Mouse (Mus musculus) c-Kit-positive CD71-negative TER-119-negative erythroid progenitor cells, embryonic 14.5 days (primary cell): Measurements from ENCODE around the gene Eng.

Experiments
- DNase-seq: peaks from one replicate; pipeline ENCODE4 v3.0.0-alpha.2; 2013; ENCODE audit warnings: low read depth

The Eng gene

GRCm38 (mm10) chr2:32624111-32624748 lies 22.2 kb upstream of the Eng start:
- no peak for DNase-seq

- no peak for DNase-seq
Observed at GRCm38 (mm10) chr2:32625212-32625872, 21.1 kb upstream of the Eng start.

- no peak for DNase-seq
Observed at GRCm38 (mm10) chr2:32625873-32626694, 20.3 kb upstream of the Eng start.

GRCm38 (mm10) chr2:32627266-32628043 lies 18.9 kb upstream of the Eng start:
- DNase-seq = no peak

DNA sequence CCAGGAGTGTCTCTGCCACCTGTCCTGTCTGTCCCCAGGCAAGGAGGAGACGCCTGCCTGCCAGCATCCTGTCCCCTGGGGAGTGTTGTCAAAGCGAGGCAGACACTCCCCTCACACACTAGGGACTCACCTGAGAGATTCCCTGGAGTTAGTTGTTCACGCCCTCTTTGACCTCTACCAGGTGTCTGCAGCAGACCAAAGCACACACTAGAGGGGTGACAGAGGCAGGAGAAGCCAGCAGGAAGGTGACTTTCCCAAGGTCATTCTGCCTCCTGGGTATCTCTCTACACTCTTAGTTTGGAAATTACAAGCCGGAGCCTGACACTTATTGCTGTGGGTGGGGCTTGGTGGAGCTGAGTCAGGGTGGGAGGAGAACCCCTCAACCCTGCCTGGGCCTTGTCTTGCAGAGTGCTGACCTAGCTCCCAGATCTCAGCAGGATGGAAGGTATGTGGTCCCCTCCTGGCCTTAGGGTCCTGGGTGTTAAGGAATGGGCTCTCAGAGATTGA lies 18.3 kb upstream of the Eng start:
- DNase-seq = no peak

- DNase-seq = no peak
Observed at GRCm38 (mm10) chr2:32628729-32629128, 17.7 kb upstream of the Eng start.

DNA sequence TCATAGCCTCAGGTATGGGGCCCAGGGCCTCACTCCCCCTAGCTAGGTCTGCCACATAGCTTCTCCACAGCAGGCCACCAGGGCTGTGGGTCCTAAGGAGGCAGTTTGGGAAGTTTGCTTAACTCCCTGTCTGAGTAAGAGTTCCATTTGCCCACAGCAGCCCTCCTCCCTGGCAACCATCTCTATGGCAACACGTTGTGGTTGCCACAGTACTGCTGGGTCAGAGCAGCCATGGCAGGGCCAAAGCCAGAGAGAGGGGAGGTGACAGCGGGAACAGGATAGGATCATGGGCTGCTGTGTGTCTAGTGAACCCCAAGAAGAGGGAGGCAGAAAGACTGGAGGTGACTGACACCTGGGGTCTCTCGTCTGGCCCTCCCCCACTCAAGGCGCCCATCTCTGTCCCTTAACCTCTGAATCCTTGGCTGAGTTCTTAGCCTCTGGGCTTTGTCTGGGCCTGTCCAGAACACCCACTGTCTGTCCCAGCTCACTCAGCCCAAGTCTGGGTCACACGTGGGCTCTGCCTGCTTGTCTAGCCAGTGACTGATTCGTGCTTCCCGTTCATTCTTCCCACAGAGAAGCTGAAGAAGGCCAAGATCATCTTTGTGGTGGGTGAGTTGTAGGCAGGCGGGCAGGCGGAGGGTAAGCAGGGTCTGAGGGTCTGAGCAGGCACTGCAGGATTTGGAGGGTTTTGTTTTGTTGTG lies 17.0 kb upstream of the Eng start:
- no peak for DNase-seq

GRCm38 (mm10) chr2:32630036-32630435 lies 16.4 kb upstream of the Eng start:
- no peak for DNase-seq

GRCm38 (mm10) chr2:32631046-32631445 lies 15.3 kb upstream of the Eng start:
- no peak for DNase-seq

- DNase-seq = peak; percentile 87
Observed at GRCm38 (mm10) chr2:32631737-32632394, 14.5 kb upstream of the Eng start.

DNA sequence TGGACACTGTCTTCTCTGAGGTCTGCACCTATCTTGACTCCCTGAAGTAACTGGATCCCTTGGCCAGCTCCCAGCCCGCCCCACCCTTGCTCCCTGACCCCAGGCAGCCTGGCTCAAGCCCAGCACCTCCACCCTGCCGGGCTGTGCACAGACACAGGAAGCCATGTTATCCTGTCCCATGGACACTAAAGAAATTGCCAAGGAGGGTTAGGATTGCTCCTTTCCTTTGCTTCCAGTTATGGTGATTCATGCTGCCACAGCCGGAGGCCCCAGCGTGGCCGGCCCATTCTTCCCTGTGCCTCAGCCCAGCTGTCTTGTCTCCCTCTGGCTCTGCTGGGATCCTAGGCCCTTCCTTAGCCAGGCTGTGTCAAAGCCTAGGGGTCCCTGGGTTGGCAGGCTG lies 12.7 kb upstream of the Eng start:
- DNase-seq = no peak

DNA sequence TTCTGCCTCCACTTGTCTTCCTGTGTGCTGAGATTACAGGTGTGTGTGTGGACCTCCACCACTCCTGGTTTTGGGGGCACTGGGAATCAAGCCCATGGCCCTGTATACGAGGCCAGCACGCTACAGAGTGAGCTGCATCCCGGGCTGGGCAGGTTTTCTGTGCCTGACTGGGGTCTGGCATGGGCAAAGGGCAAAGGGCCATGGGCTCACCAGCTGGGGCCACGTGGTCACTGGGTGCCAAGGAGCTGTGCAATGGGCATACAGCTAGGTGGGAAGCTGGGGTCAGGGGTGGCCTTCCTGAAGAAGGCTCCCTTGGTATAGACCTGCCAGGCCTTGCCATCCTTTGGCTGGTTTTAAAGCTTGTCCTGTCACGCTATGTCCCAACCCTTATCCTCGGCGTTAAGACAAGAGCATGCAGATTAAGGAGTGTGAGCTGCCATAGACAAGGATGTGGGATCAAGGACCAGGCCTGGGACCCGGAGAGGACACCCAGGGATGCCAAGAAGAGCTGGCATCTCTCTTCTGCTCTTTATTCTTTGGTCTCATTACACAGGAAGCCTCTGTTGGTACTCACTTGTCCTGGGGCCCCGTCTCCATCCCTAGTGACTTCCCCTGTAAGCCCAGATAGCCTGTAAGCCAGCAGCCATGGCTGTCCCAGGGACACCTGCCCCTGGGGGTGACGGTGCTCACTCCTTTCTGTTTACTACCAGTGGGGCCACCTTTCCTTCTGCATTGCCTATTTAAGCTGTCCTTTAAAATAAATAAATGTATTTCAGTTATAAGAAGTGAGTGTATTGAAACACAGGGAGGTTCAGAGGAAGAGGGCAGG lies 11.9 kb upstream of the Eng start:
- DNase-seq = no peak

DNA sequence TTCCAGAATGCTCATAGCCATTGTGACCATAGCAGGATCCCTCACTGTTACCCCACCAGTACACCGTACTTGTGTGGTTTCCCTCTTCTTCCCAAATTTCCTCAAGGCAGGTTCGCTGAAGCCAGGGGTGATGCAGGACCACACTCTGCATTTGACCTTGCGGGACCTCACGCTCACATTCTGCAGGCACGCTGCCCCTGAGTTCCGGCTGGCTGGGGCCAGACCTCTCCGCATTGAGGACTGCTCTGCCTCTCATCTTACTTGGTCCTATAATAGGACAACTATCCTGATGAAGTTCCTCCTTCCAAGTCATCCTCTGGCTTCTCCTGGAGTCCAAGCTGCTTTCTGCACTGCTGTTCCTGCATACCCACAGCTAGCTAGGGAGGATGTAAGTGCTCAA lies 9.8 kb upstream of the Eng start:
- DNase-seq = no peak

GRCm38 (mm10) chr2:32637778-32638281 lies 8.6 kb upstream of the Eng start:
- peak; percentile 64 for DNase-seq

- no peak for DNase-seq
Observed at GRCm38 (mm10) chr2:32639632-32640031, 6.8 kb upstream of the Eng start.

DNA sequence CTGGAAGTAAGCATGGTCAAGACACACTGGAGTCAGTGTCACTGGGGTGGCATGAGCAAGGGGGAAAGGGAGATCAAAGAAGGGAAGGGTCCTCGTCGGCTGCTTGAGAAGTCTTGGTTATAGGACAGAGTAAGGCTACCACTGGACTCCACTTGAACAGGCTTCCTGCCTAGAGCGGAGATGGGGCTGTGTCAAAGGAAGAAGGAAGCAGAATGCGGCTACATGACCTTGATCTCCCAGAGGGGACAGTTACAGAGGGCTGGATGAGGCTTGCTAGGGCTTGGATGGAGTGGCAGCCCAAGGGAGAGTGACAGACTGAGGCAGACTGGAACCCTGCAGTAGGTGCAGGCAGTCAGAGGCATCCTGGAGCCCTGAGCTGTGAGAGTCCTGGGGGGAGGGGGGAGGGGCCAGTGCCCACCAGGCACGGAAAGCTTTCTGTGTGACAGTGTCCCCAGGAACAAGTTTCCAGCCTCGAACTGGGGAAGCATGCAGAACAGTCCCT lies 5.8 kb upstream of the Eng start:
- no peak for DNase-seq

- no peak for DNase-seq
Observed at GRCm38 (mm10) chr2:32641810-32642209, 4.6 kb upstream of the Eng start.

- no peak for DNase-seq
Observed at GRCm38 (mm10) chr2:32642813-32643212, 3.6 kb upstream of the Eng start.

GRCm38 (mm10) chr2:32644083-32644482 lies 2.3 kb upstream of the Eng start:
- no peak for DNase-seq
